Mouse (Mus musculus) heart, adult 2 months (tissue): Measurements from ENCODE around the gene Rad51ap1.

Experiments
- CTCF ChIP-seq: fragments of 200-600 bp; IDR thresholded peaks from 2 replicates; pipeline ENCODE4 v1.8.1; 2022; ENCODE audit warnings: antibody characterized with exemption, mild to moderate bottlenecking, moderate library complexity
- EP300 ChIP-seq: fragments of 200-500 bp; IDR thresholded peaks from 2 replicates; pipeline ENCODE4 v1.6.1; 2011; ENCODE audit warnings: low read depth, low read length, control low read depth; ENCODE audit not compliant: insufficient read depth

DNA sequence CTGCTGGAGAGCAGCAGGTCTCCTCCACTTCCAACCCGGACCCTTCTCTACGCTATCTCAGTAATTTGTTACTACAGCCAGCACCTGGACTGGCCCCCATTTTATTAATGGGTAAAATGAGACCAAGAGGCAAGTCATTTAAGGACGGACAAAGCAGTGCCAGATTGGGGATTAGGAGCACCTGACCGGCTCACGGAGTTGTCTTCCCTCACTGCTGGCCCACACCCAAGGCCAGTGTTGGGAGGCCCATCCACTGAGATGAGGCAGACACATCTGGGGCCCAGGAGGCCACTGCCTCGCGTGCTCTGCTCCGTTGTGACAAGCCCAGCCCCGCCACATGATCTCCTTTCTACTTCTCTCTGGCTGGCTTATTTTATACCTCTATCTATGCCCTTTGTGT, 24.0 kb upstream of the Rad51ap1 start:
- TF ChIP-seq CTCF (no peak), EP300 (no peak)
